Mouse (Mus musculus) CH12.LX (cell line): ENCODE results near the gene Nox1. TPM values are rescaled to one million over a fixed set of nuclear protein-coding genes. Genes with fewer than 3 reads are reported as not detected.

Experiments used
- DNase-seq: peaks from one replicate; pipeline ENCODE4 v3.0.0-alpha.2; 2013; ENCODE audit errors: extremely low read depth
- H3K27ac ChIP-seq: 2 replicates; pipeline ENCODE4 v1.5.1; 2012; ENCODE audit warnings: low read depth, mild to moderate bottlenecking, control low read depth, moderate library complexity; ENCODE audit not compliant: insufficient read depth
- H3K27me3 ChIP-seq: replicated peaks from 2 replicates; pipeline ENCODE3; 2012; ENCODE audit warnings: inconsistent platforms
- H3K36me3 ChIP-seq, 2 experiments: replicated peaks in 1 of 2; 2 replicates each; pipeline versions ENCODE3 to v1.6.1; 2012; ENCODE audit warnings: inconsistent platforms in 1 of 2, low read length in 1 of 2, mild to moderate bottlenecking in 1 of 2, mixed read lengths in 1 of 2, moderate library complexity in 1 of 2; ENCODE audit not compliant: control insufficient read depth in 1 of 2, insufficient read depth in 1 of 2
- H3K4me1 ChIP-seq, 2 experiments: 2 replicates each; pipeline ENCODE4 v1.6.1; 2012; ENCODE audit warnings: inconsistent platforms in 1 of 2, moderate library complexity in 1 of 2; ENCODE audit not compliant: insufficient read depth in 2 of 2, control insufficient read depth in 1 of 2
- H3K4me2 ChIP-seq: 2 replicates; pipeline ENCODE4 v1.6.1; 2012; ENCODE audit warnings: low read depth, mild to moderate bottlenecking, control low read depth; ENCODE audit not compliant: poor library complexity, insufficient read depth, severe bottlenecking
- H3K4me3 ChIP-seq, 3 experiments: fragments of 150-350 bp in 1 of 3; sonication (generic) in 1 of 3; replicated peaks in 1 of 3; 2 replicates each; pipeline versions ENCODE3 to v1.5.1; 2011 to 2012; ENCODE audit warnings: low read depth in 2 of 3, low read length in 2 of 3, mild to moderate bottlenecking in 2 of 3, moderate library complexity in 2 of 3, control low read depth in 1 of 3, improper control_type of control experiment in 1 of 3, inconsistent platforms in 1 of 3, mixed read lengths in 1 of 3; ENCODE audit not compliant: poor library complexity in 1 of 3
- H3K79me2 ChIP-seq: replicated peaks from 2 replicates; pipeline ENCODE4 v1.6.1; 2012; ENCODE audit warnings: mild to moderate bottlenecking, moderate library complexity; ENCODE audit not compliant: control insufficient read depth, poor library complexity, insufficient read depth, severe bottlenecking; ENCODE audit errors: extremely low read depth
- H3K9ac ChIP-seq: 2 replicates; pipeline ENCODE4 v1.6.1; 2012; ENCODE audit warnings: low read depth, mild to moderate bottlenecking, control low read depth, moderate library complexity; ENCODE audit not compliant: insufficient read depth
- H3K9me3 ChIP-seq: replicated peaks from 2 replicates; pipeline ENCODE3; 2012; ENCODE audit warnings: low read length, inconsistent platforms, mixed read lengths
- BHLHE40 ChIP-seq: IDR thresholded peaks from 2 replicates; pipeline ENCODE4 v1.6.1; 2011; ENCODE audit warnings: mild to moderate bottlenecking, low read depth, low read length, improper control_type of control experiment
- CHD1 ChIP-seq: IDR thresholded peaks from 2 replicates; pipeline ENCODE4 v1.6.1; 2012; ENCODE audit warnings: low read depth, low read length, improper control_type of control experiment, inconsistent platforms
- CHD2 ChIP-seq: IDR thresholded peaks from 2 replicates; pipeline ENCODE4 v1.6.1; 2011; ENCODE audit warnings: low read length, improper control_type of control experiment
- EP300 ChIP-seq: IDR thresholded peaks from 2 replicates; pipeline ENCODE4 v1.6.1; 2011; ENCODE audit warnings: low read length, improper control_type of control experiment
- HCFC1 ChIP-seq: IDR thresholded peaks from 2 replicates; pipeline ENCODE4 v1.6.1; 2012; ENCODE audit warnings: low read depth, mild to moderate bottlenecking, inconsistent platforms, low read length, improper control_type of control experiment
- KAT2A ChIP-seq: IDR thresholded peaks from 2 replicates; pipeline ENCODE4 v1.6.1; 2012; ENCODE audit warnings: low read length, improper control_type of control experiment, inconsistent platforms; ENCODE audit not compliant: insufficient replicate concordance
- MAFK ChIP-seq: IDR thresholded peaks from 2 replicates; pipeline ENCODE4 v1.6.1; 2011; ENCODE audit warnings: low read length, improper control_type of control experiment; ENCODE audit not compliant: insufficient replicate concordance
- MEF2A ChIP-seq: IDR thresholded peaks from 2 replicates; pipeline ENCODE4 v1.6.1; 2014; ENCODE audit warnings: low read depth, mild to moderate bottlenecking, inconsistent platforms, low read length, improper control_type of control experiment, borderline replicate concordance
- NRF1 ChIP-seq: IDR thresholded peaks from 2 replicates; pipeline ENCODE4 v1.6.1; 2014; ENCODE audit warnings: low read depth, mild to moderate bottlenecking, inconsistent platforms, low read length, improper control_type of control experiment, moderate library complexity
- PAX5 ChIP-seq: IDR thresholded peaks from 2 replicates; pipeline ENCODE4 v1.6.1; 2012; ENCODE audit warnings: low read length, inconsistent platforms, mixed read lengths
- POLR2A ChIP-seq: IDR thresholded peaks from 2 replicates; pipeline ENCODE4 v1.6.1; 2011; ENCODE audit warnings: low read depth, mild to moderate bottlenecking, improper control_type of control experiment, low read length
- POLR2AphosphoS2 ChIP-seq: IDR thresholded peaks from 2 replicates; pipeline ENCODE4 v1.6.1; 2011; ENCODE audit warnings: low read depth, low read length, improper control_type of control experiment
- RCOR1 ChIP-seq: conservative IDR thresholded peaks from 2 replicates; pipeline ENCODE4 v1.6.1; 2012; ENCODE audit warnings: low read depth, mild to moderate bottlenecking, inconsistent platforms, low read length, improper control_type of control experiment
- SMC3 ChIP-seq: IDR thresholded peaks from 2 replicates; pipeline ENCODE4 v1.6.1; 2011; ENCODE audit warnings: low read depth, low read length, improper control_type of control experiment
- TCF12 ChIP-seq: IDR thresholded peaks from 2 replicates; pipeline ENCODE4 v1.6.1; 2014; ENCODE audit warnings: low read depth, mild to moderate bottlenecking, inconsistent platforms, low read length, improper control_type of control experiment
- UBTF ChIP-seq: IDR thresholded peaks from 2 replicates; pipeline ENCODE4 v1.6.1; 2012; ENCODE audit warnings: low read depth, mild to moderate bottlenecking, inconsistent platforms, low read length, improper control_type of control experiment, moderate library complexity
- USF2 ChIP-seq: conservative IDR thresholded peaks from 2 replicates; pipeline ENCODE4 v1.6.1; 2011; ENCODE audit warnings: low read depth, low read length, improper control_type of control experiment
- ZMIZ1 ChIP-seq: IDR thresholded peaks from 2 replicates; pipeline ENCODE4 v1.6.1; 2012; ENCODE audit warnings: low read depth, mild to moderate bottlenecking, inconsistent platforms, low read length, improper control_type of control experiment
- dilution Hi-C: fragments of 300-500 bp; cut with MboI; formaldehyde crosslinking; loops from 2 replicates; pipeline ENCODE4 v1.14.3; 2020; ENCODE audit warnings: low sequenced_read_pairs; ENCODE audit not compliant: extremely low pct_unique_long_range_greater_than_20kb, extremely low pct_ligation_motif_present
- in situ Hi-C: fragments of 300-500 bp; cut with MboI; formaldehyde crosslinking; loops from 3 replicates; pipeline ENCODE4 v1.14.3; 2019; ENCODE audit warnings: low sequenced_read_pairs, low pct_ligation_motif_present, low pct_unique_long_range_greater_than_20kb, mixed read lengths
- polyA plus RNA-seq: library from polyadenylated mRNA; unstranded; fragments of >175 nt; gene quantifications from 2 replicates; pipeline ENCODE4 v1.2.1, GENCODE M21; 2012; ENCODE audit warnings: low read depth; ENCODE audit not compliant: insufficient read length
- total RNA-seq, 2 experiments: library from RNA; depleted of rRNA; stranded (reverse); fragments of 300-350 nt in 1 of 2; fragments of >200 nt in 1 of 2; gene quantifications; 2 replicates each; pipeline ENCODE4 v1.2.3; 2012 to 2014

Gene Nox1
- total and polyA plus RNA-seq, 3 experiments, result 0.04 to 0.77 (median 0.47) TPM

GRCm38 (mm10) chrX:134116417-134116816 lies 105.3 kb downstream of the Nox1 start:
- H3K79me2 ChIP-seq, result no peaks in the 10 kb centered on the region
- H3K36me3 ChIP-seq, result no peaks in the 10 kb centered on the region
- H3K27ac ChIP-seq, result no peak overlapping the region
- no peak overlapping the region for H3K4me2 ChIP-seq
- no peak overlapping the region for H3K4me3 ChIP-seq
- peaks cover 3 to 10% of the 10 kb centered on the region in 2 experiments; a peak in 3 of 4 replicates for H3K4me1 ChIP-seq
- no peaks in the 10 kb centered on the region for H3K27me3 ChIP-seq
- TF ChIP-seq POLR2AphosphoS2 (no peak), CHD1 (no peak), MEF2A (no peak), MAFK (no peak), BHLHE40 (no peak)
- in situ Hi-C loops (no loop called here), dilution Hi-C loops (no loop called here)
- DNase-seq, result peak; percentile 16
- no peak overlapping the region for H3K9ac ChIP-seq
- H3K9me3 ChIP-seq, result no peaks in the 10 kb centered on the region

GRCm38 (mm10) chrX:134111767-134112166 lies 110.0 kb downstream of the Nox1 start:
- peak; percentile 30 for DNase-seq
- H3K9me3 ChIP-seq, result no peaks in the 10 kb centered on the region
- no peaks in the 10 kb centered on the region for H3K27me3 ChIP-seq
- H3K36me3 ChIP-seq, result no peaks in the 10 kb centered on the region
- H3K27ac ChIP-seq, result no peak overlapping the region
- no peak overlapping the region for H3K4me3 ChIP-seq
- dilution Hi-C loops, result no loop called here
- in situ Hi-C loops, result no loop called here
- H3K79me2 ChIP-seq, result no peaks in the 10 kb centered on the region
- peaks cover 3 to 10% of the 10 kb centered on the region in 2 experiments; a peak in 3 of 4 replicates for H3K4me1 ChIP-seq
- H3K4me2 ChIP-seq, result peak overlapping the region; percentile 56; the same call in 1 of the 2 replicates
- TF ChIP-seq ZMIZ1 (no peak), USF2 (no peak), HCFC1 (no peak), CHD2 (no peak), UBTF (no peak), POLR2A (no peak), KAT2A (no peak), PAX5 (no peak), MAFK (no peak), TCF12 (no peak), RCOR1 (no peak), NRF1 (no peak), SMC3 (no peak), EP300 (no peak), BHLHE40 (no peak), CHD1 (no peak)
- no peak overlapping the region for H3K9ac ChIP-seq
